Mouse (Mus musculus) liver, embryonic 12.5 days (tissue): ENCODE results near the gene Gtf3c6. TPM values are rescaled to one million over a fixed set of nuclear protein-coding genes. Genes with fewer than 3 reads are reported as not detected.

ENCODE experiments used
- ATAC-seq: fragments of 200-750 bp; cut with Nextera tagmentation; 2 replicates; pipeline ENCODE4 v1.8.0; 2017; ENCODE audit warnings: moderate number of reproducible peaks, mild to moderate bottlenecking, moderate library complexity
- H3K27ac ChIP-seq: fragments of 300-500 bp; sonication (generic); 2 replicates; pipeline ENCODE4 v1.5.1; 2016; ENCODE audit warnings: mild to moderate bottlenecking
- H3K27me3 ChIP-seq: fragments of 300-500 bp; sonication (generic); replicated peaks from 2 replicates; pipeline ENCODE4 v1.6.1; 2016; ENCODE audit warnings: mild to moderate bottlenecking, moderate library complexity
- H3K36me3 ChIP-seq: fragments of 300-500 bp; sonication (generic); 2 replicates; pipeline ENCODE4 v1.6.1; 2016; ENCODE audit warnings: mild to moderate bottlenecking, moderate library complexity
- H3K4me1 ChIP-seq: fragments of 300-500 bp; sonication (generic); 2 replicates; pipeline ENCODE4 v1.6.1; 2016
- H3K4me2 ChIP-seq: fragments of 300-500 bp; sonication (generic); 2 replicates; pipeline ENCODE4 v1.6.1; 2016; ENCODE audit warnings: mild to moderate bottlenecking, moderate library complexity
- H3K4me3 ChIP-seq: fragments of 300-500 bp; sonication (generic); 2 replicates; pipeline ENCODE4 v1.5.1; 2016; ENCODE audit warnings: mild to moderate bottlenecking, moderate library complexity
- H3K9ac ChIP-seq: fragments of 300-500 bp; sonication (generic); 2 replicates; pipeline ENCODE4 v1.6.1; 2016; ENCODE audit warnings: mild to moderate bottlenecking, moderate library complexity
- H3K9me3 ChIP-seq: fragments of 300-500 bp; sonication (generic); replicated peaks from 2 replicates; pipeline ENCODE4 v1.6.1; 2016; ENCODE audit warnings: mild to moderate bottlenecking, moderate library complexity
- WGBS: fragments of 180-500 bp; shearing (Covaris S2); methylation state at CpG from one replicate; pipeline ENCODE4 v1.1.7; 2016; ENCODE audit not compliant: insufficient replicate concordance; 5-methylcytosine and 5-hydroxymethylcytosine counted together
- polyA plus RNA-seq: library from polyadenylated mRNA; unstranded; fragments of >200 nt; fragmentation: Nextera tagmentation; extraction: Ambion mirVana; gene quantifications from 2 replicates; pipeline ENCODE4 v1.2.1, GENCODE M21; 2016

Gene Gtf3c6
- polyA plus RNA-seq, 1 experiment from 2014 or later: 58.3 TPM

- H3K9ac ChIP-seq: no peak overlapping the region
- peak; percentile 88 for ATAC-seq
- no peak overlapping the region for H3K27ac ChIP-seq
- peak overlapping the region; percentile 26; the same call in 1 of the 2 replicates for H3K4me2 ChIP-seq
- H3K4me3 ChIP-seq: no peak overlapping the region
- H3K27me3 ChIP-seq: 0 out of 2 replicates have a peak, but pooled peaks cover 3% of the 10 kb centered on the region
- H3K36me3 ChIP-seq: no peaks in the 10 kb centered on the region
- peaks cover 6% of the 10 kb centered on the region for H3K4me1 ChIP-seq
- WGBS: 26% methylated on average over 13 of the region's 13 CpGs
- H3K9me3 ChIP-seq: no peaks in the 10 kb centered on the region
Observed at GRCm38 (mm10) chr10:40212443-40213169, 45.3 kb downstream of the Gtf3c6 start.

Other genes with a start within 250 kb of the Gtf3c6 start
- gene Mfsd4b1, start 232.8 kb downstream of the Gtf3c6 start, polyA plus RNA-seq: 0.19 and 0.42 TPM in 2 replicates
- 93.9 and 99.9 TPM in 2 replicates for gene Slc16a10, start 115.8 kb downstream of the Gtf3c6 start, polyA plus RNA-seq
- gene Rpf2, start 11.1 kb downstream of the Gtf3c6 start, polyA plus RNA-seq: 71.2 and 72.4 TPM in 2 replicates
- gene Amd1, start 44.1 kb upstream of the Gtf3c6 start, polyA plus RNA-seq: 82.8 and 90.3 TPM in 2 replicates
- gene Cdk19, start 81.5 kb upstream of the Gtf3c6 start, polyA plus RNA-seq: 4.4 and 4.8 TPM in 2 replicates